Mouse (Mus musculus) kidney, postnatal 0 days (tissue): ENCODE measurements at regions not wholly inside any gene's neighbourhood (a gene's known extent, or its start where the extent isn't known, plus 50 kb on each side); places are given as distances from the start of the nearest gene placed in this dataset.
A peak's percentile ranks its signal among the peaks of the same experiment; 100 is the strongest.

Source experiments
- ATAC-seq: fragments of 200-750 bp; cut with Nextera tagmentation; replicated peaks from 2 replicates; pipeline ENCODE4 v1.8.0; 2017; ENCODE audit warnings: low read depth, moderate number of reproducible peaks, moderate TSS enrichment, moderate library complexity; ENCODE audit not compliant: low FRiP score
- DNase-seq: peaks from one replicate; pipeline ENCODE4 v3.0.0-alpha.2; 2016; ENCODE audit warnings: low spot score
- H3K27ac ChIP-seq: fragments of 300-500 bp; sonication (generic); 2 replicates; pipeline ENCODE4 v1.5.1; 2014; ENCODE audit warnings: mild to moderate bottlenecking
- H3K27me3 ChIP-seq: fragments of 300-500 bp; sonication (generic); 2 replicates; pipeline ENCODE4 v1.6.1; 2014; ENCODE audit warnings: low read length, mixed read lengths; ENCODE audit not compliant: insufficient read depth
- H3K36me3 ChIP-seq: fragments of 300-500 bp; sonication (generic); 2 replicates; pipeline ENCODE4 v1.6.1; 2014; ENCODE audit warnings: low read length, mixed read lengths; ENCODE audit not compliant: insufficient read depth
- H3K4me1 ChIP-seq: fragments of 300-500 bp; sonication (generic); replicated peaks from 2 replicates; pipeline ENCODE4 v1.6.1; 2014; ENCODE audit warnings: antibody characterized with exemption, low read length, mixed read lengths; ENCODE audit not compliant: insufficient read depth
- H3K4me2 ChIP-seq: fragments of 300-500 bp; sonication (generic); 2 replicates; pipeline ENCODE4 v1.6.1; 2014; ENCODE audit warnings: mild to moderate bottlenecking, low read length, moderate library complexity, mixed read lengths
- H3K4me3 ChIP-seq: fragments of 300-500 bp; sonication (generic); replicated peaks from 2 replicates; pipeline ENCODE4 v1.5.1; 2014; ENCODE audit warnings: low read depth, low read length
- H3K9ac ChIP-seq: fragments of 300-500 bp; sonication (generic); 2 replicates; pipeline ENCODE4 v1.6.1; 2014; ENCODE audit warnings: low read depth, low read length
- H3K9me3 ChIP-seq: fragments of 300-500 bp; sonication (generic); replicated peaks from 2 replicates; pipeline ENCODE4 v1.6.1; 2016; ENCODE audit warnings: low read length, inconsistent platforms, mixed read lengths
- CTCF ChIP-seq: IDR thresholded peaks from 2 replicates; pipeline ENCODE4 v1.5.1; 2016; ENCODE audit warnings: antibody characterized with exemption, low read depth, mild to moderate bottlenecking, moderate library complexity
- WGBS: fragments of 180-500 bp; shearing (Covaris S2); extraction: QIAGEN DNeasy Blood & Tissue Kit; methylation state at CpG from one replicate; pipeline ENCODE4 v1.1.7; 2014; 5-methylcytosine and 5-hydroxymethylcytosine counted together

- Histone ChIP-seq H3K27ac (no peak overlapping the region), H3K4me3 (no peak overlapping the region), H3K9me3 (no peaks in the 10 kb centered on the region), H3K36me3 (no peaks in the 10 kb centered on the region), H3K4me1 (no peaks in the 10 kb centered on the region), H3K27me3 (no peaks in the 10 kb centered on the region), H3K4me2 (no peak overlapping the region), H3K9ac (no peak overlapping the region)
- DNase-seq (no peak), ATAC-seq (no peak)
- no peak for TF ChIP-seq CTCF
Observed at GRCm38 (mm10) chr4:93935692-93936091, 600.4 kb upstream of the Tusc1 start.

DNA sequence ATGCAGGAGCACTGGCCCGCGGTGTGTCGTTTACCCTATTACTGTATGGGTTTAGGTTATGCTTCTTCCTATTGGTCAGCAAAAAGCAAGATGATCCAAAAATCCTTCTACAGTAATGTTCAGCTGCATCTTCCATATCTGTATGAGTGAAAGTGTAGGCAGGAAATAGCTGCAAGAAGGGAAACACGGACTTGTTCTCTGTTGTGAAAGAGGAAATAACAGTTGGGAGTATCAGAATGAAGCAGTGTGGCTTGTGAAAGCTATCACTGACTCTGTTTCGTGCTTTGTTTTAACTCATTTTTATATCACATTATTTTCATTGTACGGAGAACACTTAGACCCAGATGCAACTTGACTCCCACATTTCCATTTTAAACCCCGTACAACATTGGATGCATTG is 591.8 kb upstream of the Tusc1 start:
- Histone ChIP-seq H3K9ac (no peak overlapping the region), H3K4me1 (no peaks in the 10 kb centered on the region), H3K4me3 (no peak overlapping the region), H3K27ac (no peak overlapping the region), H3K9me3 (no peaks in the 10 kb centered on the region), H3K36me3 (no peaks in the 10 kb centered on the region), H3K27me3 (no peaks in the 10 kb centered on the region), H3K4me2 (no peak overlapping the region)
- TF ChIP-seq CTCF: no peak
- ATAC-seq (no peak), DNase-seq (no peak)
- 87% methylated on average over 7 of the region's 7 CpGs for WGBS

- TF ChIP-seq CTCF: no peak
- H3K4me1 ChIP-seq: no peaks in the 10 kb centered on the region
- no peak overlapping the region for H3K4me2 ChIP-seq
- 86% methylated on average over 1 of the region's 1 CpGs for WGBS
- no peaks in the 10 kb centered on the region for H3K27me3 ChIP-seq
- DNase-seq (no peak), ATAC-seq (no peak)
- H3K27ac ChIP-seq: no peak overlapping the region
- no peaks in the 10 kb centered on the region for H3K9me3 ChIP-seq
- no peak overlapping the region for H3K9ac ChIP-seq
- no peak overlapping the region for H3K4me3 ChIP-seq
- H3K36me3 ChIP-seq: no peaks in the 10 kb centered on the region
Observed at GRCm38 (mm10) chr4:93924402-93924801, 589.1 kb upstream of the Tusc1 start.

- H3K9ac ChIP-seq: no peak overlapping the region
- H3K9me3 ChIP-seq: no peaks in the 10 kb centered on the region
- H3K27me3 ChIP-seq: no peaks in the 10 kb centered on the region
- ATAC-seq (no peak), DNase-seq (peak; percentile 44)
- H3K36me3 ChIP-seq: no peaks in the 10 kb centered on the region
- H3K4me3 ChIP-seq: no peak overlapping the region
- TF ChIP-seq CTCF: no peak
- H3K27ac ChIP-seq: no peak overlapping the region
- no peaks in the 10 kb centered on the region for H3K4me1 ChIP-seq
- no peak overlapping the region for H3K4me2 ChIP-seq
- 82% methylated on average over 11 of the region's 11 CpGs for WGBS
Observed at GRCm38 (mm10) chr4:93886631-93887030, 551.3 kb upstream of the Tusc1 start.

DNA sequence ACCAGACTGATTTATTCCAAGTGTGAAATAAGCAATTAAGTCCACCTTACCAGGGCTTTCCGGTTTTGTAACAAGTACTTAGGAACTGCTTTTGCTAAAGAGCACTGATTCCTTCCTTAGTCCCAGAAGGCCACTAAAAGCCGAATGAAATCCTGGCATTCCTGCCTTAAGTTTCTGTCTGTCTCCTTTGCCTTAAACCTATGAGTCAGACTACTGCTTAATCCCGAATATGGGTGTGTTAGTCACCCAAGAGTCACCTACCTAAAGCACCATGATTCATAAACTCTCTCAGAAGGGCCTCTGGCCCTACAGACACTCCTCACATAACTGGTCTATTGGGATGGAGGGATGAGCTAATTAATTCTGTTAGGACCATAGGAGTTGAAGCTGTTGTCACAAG is 546.0 kb upstream of the Tusc1 start:
- no peak overlapping the region for H3K4me2 ChIP-seq
- DNase-seq: no peak
- H3K27me3 ChIP-seq: no peaks in the 10 kb centered on the region
- no peaks in the 10 kb centered on the region for H3K36me3 ChIP-seq
- no peak for TF ChIP-seq CTCF
- no peak for ATAC-seq
- no peak overlapping the region for H3K4me3 ChIP-seq
- no peaks in the 10 kb centered on the region for H3K9me3 ChIP-seq
- H3K9ac ChIP-seq: no peak overlapping the region
- WGBS: 55% methylated on average over 3 of the region's 3 CpGs
- no peak overlapping the region for H3K27ac ChIP-seq
- H3K4me1 ChIP-seq: no peaks in the 10 kb centered on the region

GRCm38 (mm10) chr4:93879351-93879872 is 544.1 kb upstream of the Tusc1 start:
- Histone ChIP-seq H3K9ac (no peak overlapping the region), H3K36me3 (no peaks in the 10 kb centered on the region), H3K4me2 (no peak overlapping the region), H3K4me1 (no peaks in the 10 kb centered on the region), H3K9me3 (no peaks in the 10 kb centered on the region), H3K27me3 (no peaks in the 10 kb centered on the region), H3K4me3 (no peak overlapping the region), H3K27ac (no peak overlapping the region)
- WGBS: 25% methylated on average over 8 of the region's 8 CpGs
- TF ChIP-seq CTCF: no peak
- no peak; the same call in 1 of the 2 replicates for ATAC-seq
- DNase-seq: peak; percentile 31

GRCm38 (mm10) chr4:93873271-93873670 is 538.0 kb upstream of the Tusc1 start:
- DNase-seq: peak; percentile 24
- H3K4me3 ChIP-seq: no peak overlapping the region
- no peak for ATAC-seq
- H3K27me3 ChIP-seq: no peaks in the 10 kb centered on the region
- no peak overlapping the region for H3K9ac ChIP-seq
- no peak overlapping the region for H3K27ac ChIP-seq
- H3K9me3 ChIP-seq: no peaks in the 10 kb centered on the region
- H3K36me3 ChIP-seq: no peaks in the 10 kb centered on the region
- no peaks in the 10 kb centered on the region for H3K4me1 ChIP-seq
- H3K4me2 ChIP-seq: no peak overlapping the region
- 59% methylated on average over 3 of the region's 3 CpGs for WGBS
- no peak for TF ChIP-seq CTCF
